8 mouse cellular contexts compared by ENCODE assay signal in genomic region chr8:92357398-92357981, GRCm38 (mm10). TPM values are rescaled to one million over a fixed set of nuclear protein-coding genes. Genes with fewer than 3 reads are reported as not detected.
DNase-seq lines count a peak whose midpoint lies in the region; ATAC-seq and TF ChIP-seq lines count a peak whose summit lies in the region.

TSS of gene Irx5 (plus strand) at chr8:92357625.

- under 1% methylated on average over 45 of the region's 47 CpGs for WGBS in embryonic facial prominence, embryonic 11.5 days
- under 1% methylated on average over 41 of the region's 47 CpGs for WGBS in heart, embryonic 11.5 days (ENCODE audit: insufficient replicate concordance)
- WGBS in kidney, embryonic 14.5 days, result under 1% methylated on average over 44 of the region's 47 CpGs

- H3K27ac ChIP-seq in embryonic facial prominence, embryonic 11.5 days (replicated peaks; ENCODE audit: low read depth, low read length), result peak within 1 kb of the TSS; percentile 95
- peak within 1 kb of the TSS; percentile 93 for H3K27ac ChIP-seq in heart, embryonic 11.5 days (ENCODE audit: low read depth, low read length)
- H3K27ac ChIP-seq in kidney, embryonic 14.5 days (ENCODE audit: low read depth, low read length), result no peak within 1 kb of the TSS

- peaks cover 47% of the 10 kb centered on the region for H3K4me1 ChIP-seq in E14TG2a.4 (replicated peaks; ENCODE audit: low read depth, low read length)
- no peaks in the 10 kb centered on the region; the same call in none of the 2 replicates for H3K4me1 ChIP-seq in embryonic facial prominence, embryonic 11.5 days (ENCODE audit: control insufficient read depth, insufficient read depth, low read length)
- peaks cover 24% of the 10 kb centered on the region for H3K4me1 ChIP-seq in heart, embryonic 11.5 days (ENCODE audit: control insufficient read depth, insufficient read depth, low read length)
- H3K4me1 ChIP-seq in kidney, embryonic 14.5 days (ENCODE audit: control insufficient read depth, insufficient read depth, low read length), result peaks cover 31% of the 10 kb centered on the region; the same call in 1 of the 2 replicates

- ATAC-seq in embryonic facial prominence, embryonic 11.5 days (replicated peaks; ENCODE audit: insufficient number of reproducible peaks, low FRiP score, low TSS enrichment, low read depth), result peak; percentile 41
- ATAC-seq in heart, embryonic 11.5 days (replicated peaks; ENCODE audit: insufficient number of reproducible peaks, low FRiP score, low TSS enrichment), result peak; percentile 50; the same call in 1 of the 2 replicates
- ATAC-seq in kidney, embryonic 14.5 days (ENCODE audit: low FRiP score, low TSS enrichment), result peak; percentile 28; the same call in 1 of the 2 replicates

- peak within 1 kb of the TSS; percentile 83 for H3K9ac ChIP-seq in embryonic facial prominence, embryonic 11.5 days (replicated peaks; ENCODE audit: low read length)
- H3K9ac ChIP-seq in heart, embryonic 11.5 days (ENCODE audit: low read depth, low read length), result peak within 1 kb of the TSS; percentile 88
- H3K9ac ChIP-seq in kidney, embryonic 14.5 days (ENCODE audit: low read depth, low read length), result peak within 1 kb of the TSS; percentile 55

- H3K9me3 ChIP-seq in E14TG2a.4 (ENCODE audit: low read length), result no peaks in the 10 kb centered on the region
- H3K9me3 ChIP-seq in embryonic facial prominence, embryonic 11.5 days (replicated peaks; ENCODE audit: control insufficient read depth, low read length), result no peaks in the 10 kb centered on the region
- no peaks in the 10 kb centered on the region for H3K9me3 ChIP-seq in heart, embryonic 11.5 days (replicated peaks; ENCODE audit: control insufficient read depth, low read length)
- no peaks in the 10 kb centered on the region for H3K9me3 ChIP-seq in kidney, embryonic 14.5 days (ENCODE audit: control insufficient read depth, low read length)

- peak within 1 kb of the TSS; percentile 84 for H3K4me3 ChIP-seq in E14TG2a.4 (replicated peaks; ENCODE audit: low read length)
- H3K4me3 ChIP-seq in embryonic facial prominence, embryonic 11.5 days (ENCODE audit: low read depth, low read length), result peak within 1 kb of the TSS; percentile 68
- peak within 1 kb of the TSS; percentile 71 for H3K4me3 ChIP-seq in heart, embryonic 11.5 days (ENCODE audit: low read depth, low read length)
- H3K4me3 ChIP-seq in kidney, embryonic 14.5 days (ENCODE audit: low read length), result peak within 1 kb of the TSS; percentile 63

- peak; percentile 81 for DNase-seq in ZHBTc4 (ENCODE audit: low read depth, low spot score)
- DNase-seq in embryonic facial prominence, embryonic 11.5 days (ENCODE audit: low spot score), result peak; percentile 90
- peak; percentile 82 for DNase-seq in lung, postnatal 10 days
- peak; percentile 4 for DNase-seq in splenic B cell, adult 2 months (ENCODE audit: low read depth, low spot score)
- no peak for DNase-seq in spleen, postnatal 36 days (ENCODE audit: low spot score in 2 of 2)

- TF ChIP-seq CTCF in E14TG2a.4 (conservative IDR thresholded peaks at IDR 0.05; ENCODE audit: low read length), result no peak

- peak within 1 kb of the TSS; percentile 75 for H3K4me2 ChIP-seq in embryonic facial prominence, embryonic 11.5 days (ENCODE audit: low read depth, low read length)
- peak within 1 kb of the TSS; percentile 88 for H3K4me2 ChIP-seq in heart, embryonic 11.5 days
- H3K4me2 ChIP-seq in kidney, embryonic 14.5 days (replicated peaks; ENCODE audit: low read depth, low read length), result peak within 1 kb of the TSS; percentile 71

- no peaks in the 10 kb centered on the region for H3K36me3 ChIP-seq in E14TG2a.4 (ENCODE audit: insufficient read depth, low read length)
- no peaks in the 10 kb centered on the region for H3K36me3 ChIP-seq in embryonic facial prominence, embryonic 11.5 days (replicated peaks; ENCODE audit: control insufficient read depth, insufficient read depth, low read depth, low read length)
- no peaks in the 10 kb centered on the region for H3K36me3 ChIP-seq in heart, embryonic 11.5 days (ENCODE audit: control insufficient read depth, insufficient read depth, low read length)
- H3K36me3 ChIP-seq in kidney, embryonic 14.5 days (ENCODE audit: control insufficient read depth, insufficient read depth, low read length), result no peaks in the 10 kb centered on the region
- no peaks in the 10 kb centered on the region for H3K36me3 ChIP-seq in splenic B cell, adult 2 months (ENCODE audit: control insufficient read depth, insufficient read depth, low read length, poor library complexity, severe bottlenecking)

- peaks cover 56% of the 10 kb centered on the region for H3K27me3 ChIP-seq in E14TG2a.4 (ENCODE audit: insufficient read depth, low read length)
- H3K27me3 ChIP-seq in embryonic facial prominence, embryonic 11.5 days (ENCODE audit: control insufficient read depth, insufficient read depth, low read length), result peaks cover 9% of the 10 kb centered on the region
- peaks cover 46% of the 10 kb centered on the region for H3K27me3 ChIP-seq in heart, embryonic 11.5 days (ENCODE audit: control insufficient read depth, insufficient read depth, low read length)
- peaks cover 80% of the 10 kb centered on the region for H3K27me3 ChIP-seq in kidney, embryonic 14.5 days (ENCODE audit: control insufficient read depth, insufficient read depth, low read length)
- H3K27me3 ChIP-seq in splenic B cell, adult 2 months (ENCODE audit: control insufficient read depth, insufficient read depth, low read length, poor library complexity, severe bottlenecking), result peaks cover 10% of the 10 kb centered on the region

RNA-seq across cellular contexts. Expression of gene Irx5, which starts in this region (rescaled TPM):
- 19.4 and 20.9 TPM in 2 replicates for polyA plus RNA-seq in embryonic facial prominence, embryonic 11.5 days (2014; fragmentation: Nextera tagmentation; extraction: Ambion mirVana)
- polyA plus RNA-seq in heart, embryonic 11.5 days (2014; fragmentation: Nextera tagmentation; extraction: Ambion mirVana), result 11.2 TPM in 2 replicates
- 2.1 and 2.7 TPM in 2 replicates for polyA plus RNA-seq in kidney, embryonic 14.5 days (2014; fragmentation: Nextera tagmentation; extraction: Ambion mirVana)

Comparison
In these comparisons a context has a peak if more than half of its experiments do, and no peak if none do; other contexts are left out.
1. DNase-seq: peak in ZHBTc4 (single experiment), embryonic facial prominence, embryonic 11.5 days (single experiment), lung, postnatal 10 days (single experiment) and splenic B cell, adult 2 months (single experiment); none in spleen, postnatal 36 days (0 of 2).
2. Peak in every context shown above with its lines, with median percentiles within 50 percentile points of each other: H3K4me3 ChIP-seq, ATAC-seq, H3K4me2 ChIP-seq and H3K9ac ChIP-seq.